Mouse (Mus musculus) CH12.LX (cell line): ENCODE data around the gene Wnk1. TPM values are rescaled to one million over a fixed set of nuclear protein-coding genes. Genes with fewer than 3 reads are reported as not detected.

ENCODE experiments used
- DNase-seq: peaks from one replicate; pipeline ENCODE4 v3.0.0-alpha.2; 2013; ENCODE audit errors: extremely low read depth
- H3K27ac ChIP-seq: 2 replicates; pipeline ENCODE4 v1.5.1; 2012; ENCODE audit warnings: low read depth, mild to moderate bottlenecking, control low read depth, moderate library complexity; ENCODE audit not compliant: insufficient read depth
- H3K27me3 ChIP-seq: replicated peaks from 2 replicates; pipeline ENCODE3; 2012; ENCODE audit warnings: inconsistent platforms
- H3K36me3 ChIP-seq, 2 experiments: replicated peaks in 1 of 2; 2 replicates each; pipeline versions ENCODE3 to v1.6.1; 2012; ENCODE audit warnings: inconsistent platforms in 1 of 2, low read length in 1 of 2, mild to moderate bottlenecking in 1 of 2, mixed read lengths in 1 of 2, moderate library complexity in 1 of 2; ENCODE audit not compliant: control insufficient read depth in 1 of 2, insufficient read depth in 1 of 2
- H3K4me1 ChIP-seq, 2 experiments: 2 replicates each; pipeline ENCODE4 v1.6.1; 2012; ENCODE audit warnings: inconsistent platforms in 1 of 2, moderate library complexity in 1 of 2; ENCODE audit not compliant: insufficient read depth in 2 of 2, control insufficient read depth in 1 of 2
- H3K4me2 ChIP-seq: 2 replicates; pipeline ENCODE4 v1.6.1; 2012; ENCODE audit warnings: low read depth, mild to moderate bottlenecking, control low read depth; ENCODE audit not compliant: poor library complexity, insufficient read depth, severe bottlenecking
- H3K4me3 ChIP-seq, 3 experiments: fragments of 150-350 bp in 1 of 3; sonication (generic) in 1 of 3; replicated peaks in 1 of 3; 2 replicates each; pipeline versions ENCODE3 to v1.5.1; 2011 to 2012; ENCODE audit warnings: low read depth in 2 of 3, low read length in 2 of 3, mild to moderate bottlenecking in 2 of 3, moderate library complexity in 2 of 3, control low read depth in 1 of 3, improper control_type of control experiment in 1 of 3, inconsistent platforms in 1 of 3, mixed read lengths in 1 of 3; ENCODE audit not compliant: poor library complexity in 1 of 3
- H3K79me2 ChIP-seq: replicated peaks from 2 replicates; pipeline ENCODE4 v1.6.1; 2012; ENCODE audit warnings: mild to moderate bottlenecking, moderate library complexity; ENCODE audit not compliant: control insufficient read depth, poor library complexity, insufficient read depth, severe bottlenecking; ENCODE audit errors: extremely low read depth
- H3K9ac ChIP-seq: 2 replicates; pipeline ENCODE4 v1.6.1; 2012; ENCODE audit warnings: low read depth, mild to moderate bottlenecking, control low read depth, moderate library complexity; ENCODE audit not compliant: insufficient read depth
- H3K9me3 ChIP-seq: replicated peaks from 2 replicates; pipeline ENCODE3; 2012; ENCODE audit warnings: low read length, inconsistent platforms, mixed read lengths
- CHD1 ChIP-seq: IDR thresholded peaks from 2 replicates; pipeline ENCODE4 v1.6.1; 2012; ENCODE audit warnings: low read depth, low read length, improper control_type of control experiment, inconsistent platforms
- CTCF ChIP-seq, 2 experiments: IDR thresholded peaks in 1 of 2; conservative IDR thresholded peaks in 1 of 2; 2 replicates each; pipeline ENCODE4 v1.5.1; 2011 to 2012; ENCODE audit warnings: low read depth in 2 of 2, low read length in 2 of 2, improper control_type of control experiment in 1 of 2, inconsistent platforms in 1 of 2, mild to moderate bottlenecking in 1 of 2, moderate library complexity in 1 of 2
- ELF1 ChIP-seq: IDR thresholded peaks from 2 replicates; pipeline ENCODE4 v1.6.1; 2014; ENCODE audit warnings: low read depth, mild to moderate bottlenecking, inconsistent platforms, low read length, improper control_type of control experiment
- EP300 ChIP-seq: IDR thresholded peaks from 2 replicates; pipeline ENCODE4 v1.6.1; 2011; ENCODE audit warnings: low read length, improper control_type of control experiment
- IRF4 ChIP-seq: IDR thresholded peaks from 2 replicates; pipeline ENCODE4 v1.6.1; 2014; ENCODE audit warnings: low read depth, mild to moderate bottlenecking, inconsistent platforms, low read length, improper control_type of control experiment
- JUN ChIP-seq: IDR thresholded peaks from 2 replicates; pipeline ENCODE4 v1.6.1; 2011; ENCODE audit warnings: low read depth, mild to moderate bottlenecking, low read length, improper control_type of control experiment, moderate library complexity; ENCODE audit not compliant: insufficient read depth
- KAT2A ChIP-seq: IDR thresholded peaks from 2 replicates; pipeline ENCODE4 v1.6.1; 2012; ENCODE audit warnings: low read length, improper control_type of control experiment, inconsistent platforms; ENCODE audit not compliant: insufficient replicate concordance
- MAX ChIP-seq: IDR thresholded peaks from 2 replicates; pipeline ENCODE4 v1.6.1; 2011; ENCODE audit warnings: low read length, improper control_type of control experiment
- MAZ ChIP-seq: IDR thresholded peaks from 2 replicates; pipeline ENCODE4 v1.6.1; 2012; ENCODE audit warnings: low read depth, mild to moderate bottlenecking, inconsistent platforms, low read length, improper control_type of control experiment, moderate library complexity
- MYC ChIP-seq: IDR thresholded peaks from 2 replicates; pipeline ENCODE4 v1.6.1; 2011; ENCODE audit warnings: low read depth, mild to moderate bottlenecking, improper control_type of control experiment, low read length
- NELFE ChIP-seq: IDR thresholded peaks from 2 replicates; pipeline ENCODE4 v1.6.1; 2011; ENCODE audit warnings: low read depth, low read length, improper control_type of control experiment
- NRF1 ChIP-seq: IDR thresholded peaks from 2 replicates; pipeline ENCODE4 v1.6.1; 2014; ENCODE audit warnings: low read depth, mild to moderate bottlenecking, inconsistent platforms, low read length, improper control_type of control experiment, moderate library complexity
- PAX5 ChIP-seq: IDR thresholded peaks from 2 replicates; pipeline ENCODE4 v1.6.1; 2012; ENCODE audit warnings: low read length, inconsistent platforms, mixed read lengths
- RAD21 ChIP-seq: IDR thresholded peaks from 2 replicates; pipeline ENCODE4 v1.6.1; 2011; ENCODE audit warnings: low read depth, mild to moderate bottlenecking, low read length, improper control_type of control experiment, moderate library complexity
- RCOR1 ChIP-seq: conservative IDR thresholded peaks from 2 replicates; pipeline ENCODE4 v1.6.1; 2012; ENCODE audit warnings: low read depth, mild to moderate bottlenecking, inconsistent platforms, low read length, improper control_type of control experiment
- SIN3A ChIP-seq: IDR thresholded peaks from 2 replicates; pipeline ENCODE4 v1.6.1; 2012; ENCODE audit warnings: low read length, improper control_type of control experiment, inconsistent platforms
- TBP ChIP-seq: conservative IDR thresholded peaks from 2 replicates; pipeline ENCODE4 v1.6.1; 2011; ENCODE audit warnings: low read depth, low read length, improper control_type of control experiment
- TCF12 ChIP-seq: IDR thresholded peaks from 2 replicates; pipeline ENCODE4 v1.6.1; 2014; ENCODE audit warnings: low read depth, mild to moderate bottlenecking, inconsistent platforms, low read length, improper control_type of control experiment
- USF1 ChIP-seq: IDR thresholded peaks from 2 replicates; pipeline ENCODE4 v1.6.1; 2014; ENCODE audit warnings: low read depth, mild to moderate bottlenecking, inconsistent platforms, low read length, improper control_type of control experiment
- USF2 ChIP-seq: conservative IDR thresholded peaks from 2 replicates; pipeline ENCODE4 v1.6.1; 2011; ENCODE audit warnings: low read depth, low read length, improper control_type of control experiment
- ZC3H11A ChIP-seq: IDR thresholded peaks from 2 replicates; pipeline ENCODE4 v1.6.1; 2012; ENCODE audit warnings: low read depth, mild to moderate bottlenecking, inconsistent platforms, low read length, improper control_type of control experiment
- ZMIZ1 ChIP-seq: IDR thresholded peaks from 2 replicates; pipeline ENCODE4 v1.6.1; 2012; ENCODE audit warnings: low read depth, mild to moderate bottlenecking, inconsistent platforms, low read length, improper control_type of control experiment
- dilution Hi-C: fragments of 300-500 bp; cut with MboI; formaldehyde crosslinking; loops from 2 replicates; pipeline ENCODE4 v1.14.3; 2020; ENCODE audit warnings: low sequenced_read_pairs; ENCODE audit not compliant: extremely low pct_unique_long_range_greater_than_20kb, extremely low pct_ligation_motif_present
- in situ Hi-C: fragments of 300-500 bp; cut with MboI; formaldehyde crosslinking; loops from 3 replicates; pipeline ENCODE4 v1.14.3; 2019; ENCODE audit warnings: low sequenced_read_pairs, low pct_ligation_motif_present, low pct_unique_long_range_greater_than_20kb, mixed read lengths
- polyA plus RNA-seq: library from polyadenylated mRNA; unstranded; fragments of >175 nt; gene quantifications from 2 replicates; pipeline ENCODE4 v1.2.1, GENCODE M21; 2012; ENCODE audit warnings: low read depth; ENCODE audit not compliant: insufficient read length
- total RNA-seq, 2 experiments: library from RNA; depleted of rRNA; stranded (reverse); fragments of 300-350 nt in 1 of 2; fragments of >200 nt in 1 of 2; gene quantifications; 2 replicates each; pipeline ENCODE4 v1.2.3; 2012 to 2014

Gene Wnk1
- total and polyA plus RNA-seq, 3 experiments, result 97.2 to 216 (median 125) TPM

DNA sequence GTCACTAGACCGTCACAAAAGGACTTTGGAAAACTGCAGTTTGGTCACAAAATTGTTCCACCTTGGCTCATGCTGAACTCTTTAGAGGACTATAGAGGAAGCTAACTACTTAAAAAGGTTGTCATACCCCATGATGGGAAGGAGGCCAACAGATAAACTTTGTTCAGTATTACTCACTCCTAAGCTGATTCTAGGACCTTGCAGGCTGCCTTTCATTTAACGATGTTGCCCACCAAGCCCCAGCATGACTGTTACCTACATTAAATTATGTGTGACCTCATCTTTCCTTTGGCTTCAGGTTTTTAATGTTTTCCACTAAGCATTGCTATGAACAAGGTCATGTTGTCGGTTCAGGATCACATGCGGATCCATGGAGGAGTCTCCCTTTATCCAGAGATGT lies 115.9 kb downstream of the Wnk1 start:
- TF ChIP-seq SIN3A (no peak), RAD21 (no peak), USF1 (no peak), ZMIZ1 (no peak)
- DNase-seq, result no peak
- no peak overlapping the region for H3K4me2 ChIP-seq
- peaks cover 71 to 92% of the 10 kb centered on the region in 2 experiments for H3K36me3 ChIP-seq
- dilution Hi-C loops (no loop called here), in situ Hi-C loops (loop anchor here (25.0 kb wide), 2 partner anchors 110 to 435 kb away; partner anchors contain the start of gene Fbxl14)
- no peak overlapping the region for H3K9ac ChIP-seq
- 0 out of 2 replicates have a peak, but pooled peaks cover 2% of the 10 kb centered on the region for H3K79me2 ChIP-seq
- no peaks in the 10 kb centered on the region for H3K9me3 ChIP-seq
- H3K27me3 ChIP-seq, result no peaks in the 10 kb centered on the region
- no peak overlapping the region for H3K27ac ChIP-seq
- no peak overlapping the region for H3K4me3 ChIP-seq
- peaks cover 4 to 24% of the 10 kb centered on the region in 2 experiments for H3K4me1 ChIP-seq

DNA sequence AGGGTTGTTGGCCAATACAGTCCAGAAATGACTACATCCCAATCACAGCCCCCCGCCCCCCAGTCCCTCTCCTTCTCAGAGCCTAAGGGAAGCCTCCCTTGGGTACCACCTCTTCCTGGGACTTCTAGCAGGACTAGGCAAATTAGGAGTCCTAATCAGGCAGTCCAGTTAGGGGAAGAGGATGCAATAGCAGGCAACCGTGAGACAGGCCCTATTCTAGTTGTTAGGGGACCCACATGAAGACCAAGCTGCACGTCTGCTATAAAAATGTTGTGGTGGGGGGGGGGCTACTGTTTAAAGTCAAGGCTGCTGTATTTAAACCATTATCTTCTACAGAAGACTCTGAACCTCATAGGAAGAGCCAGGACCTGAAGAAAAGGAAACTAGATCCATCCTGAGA lies 116.3 kb downstream of the Wnk1 start:
- DNase-seq, result no peak
- H3K36me3 ChIP-seq, result peaks cover 67 to 90% of the 10 kb centered on the region in 2 experiments
- dilution Hi-C loops (no loop called here), in situ Hi-C loops (loop anchor here (25.0 kb wide), 2 partner anchors 110 to 435 kb away; partner anchors contain the start of gene Fbxl14)
- no peak overlapping the region for H3K27ac ChIP-seq
- peaks cover 4 to 24% of the 10 kb centered on the region in 2 experiments for H3K4me1 ChIP-seq
- no peak for TF ChIP-seq NRF1
- TF ChIP-seq TCF12, result no peak
- no peak for TF ChIP-seq TBP
- TF ChIP-seq ELF1, result no peak
- no peak for TF ChIP-seq KAT2A
- no peak for TF ChIP-seq MAX
- TF ChIP-seq NELFE, result no peak
- no peak for TF ChIP-seq JUN
- TF ChIP-seq CHD1, result no peak
- TF ChIP-seq MAZ, result no peak
- no peak for TF ChIP-seq RCOR1
- TF ChIP-seq IRF4, result no peak
- no peak for TF ChIP-seq PAX5
- TF ChIP-seq MYC, result no peak
- no peak for TF ChIP-seq USF2
- TF ChIP-seq EP300, result no peak
- no peak for TF ChIP-seq CTCF (conservative IDR thresholded peaks at IDR 0.05 in 1 of 2, IDR thresholded peaks at IDR 0.05 in 1 of 2; ENCODE audit: low read depth in 2 of 2, low read length in 2 of 2)
- TF ChIP-seq ZC3H11A, result no peak
- no peaks in the 10 kb centered on the region for H3K27me3 ChIP-seq
- 0 out of 2 replicates have a peak, but pooled peaks cover 2% of the 10 kb centered on the region for H3K79me2 ChIP-seq
- no peak overlapping the region for H3K9ac ChIP-seq
- no peaks in the 10 kb centered on the region for H3K9me3 ChIP-seq
- no peak overlapping the region for H3K4me2 ChIP-seq
- H3K4me3 ChIP-seq, result no peak overlapping the region
